9 mouse cellular contexts compared by ENCODE assay signal in the genomic region with DNA sequence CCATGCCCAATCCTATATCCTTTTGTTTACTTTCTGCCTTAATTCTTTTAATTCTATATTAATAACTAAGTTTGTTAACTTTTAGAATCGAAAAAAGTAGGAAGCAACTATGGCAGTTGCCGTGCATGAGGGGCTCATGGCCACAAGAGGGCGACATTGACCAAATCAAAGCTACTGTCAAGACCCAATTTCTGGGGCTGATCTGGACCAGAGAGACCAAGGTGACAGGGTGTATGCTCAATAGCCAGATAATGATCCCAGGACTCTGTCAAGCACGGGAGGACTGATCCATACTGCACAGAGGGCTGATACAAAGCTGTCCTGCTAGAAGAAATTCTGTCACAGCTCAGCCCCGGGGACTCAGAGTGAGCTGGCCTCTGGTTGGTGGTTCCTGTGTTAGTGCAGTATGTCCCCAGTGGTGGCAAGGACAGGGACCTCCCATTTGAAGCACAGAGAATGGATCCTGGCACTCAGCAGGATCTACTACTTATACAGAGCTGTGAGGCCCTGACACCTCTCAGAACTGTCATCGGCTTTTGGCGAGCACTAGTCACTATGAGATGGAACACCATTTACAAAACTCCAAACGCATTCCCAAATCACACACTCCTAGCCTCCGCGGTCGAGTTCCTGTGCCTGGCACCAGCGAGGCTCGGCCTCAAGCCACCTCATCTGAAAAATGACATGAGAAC. TPM values are rescaled to one million over a fixed set of nuclear protein-coding genes. Genes with fewer than 3 reads are reported as not detected.
A peak's percentile ranks its signal among the peaks of the same experiment; 100 is the strongest.
DNase-seq lines count a peak whose midpoint lies in the region; ATAC-seq and TF ChIP-seq lines count a peak whose summit lies in the region.
"Had no signal": no experiment of that assay in that cellular context is flagged by ENCODE, and none has a peak within 500 bp of the region (broad histone marks: within the 10 kb centered on the region; RNA-seq: fewer than 3 reads in every experiment).

No protein-coding gene starts in this region.

- TF ChIP-seq RAD21 in MEL (IDR thresholded peaks at IDR 0.05; ENCODE audit: low read depth, low read length), result peak; percentile 95

- WGBS in forebrain, embryonic 13.5 days, result 72% methylated on average over 13 of the region's 13 CpGs

- peak; percentile 70 for DNase-seq in MEL (ENCODE audit: low read depth, low spot score)
- DNase-seq in brain, embryonic 14.5 days (ENCODE audit: low read depth), result peak; percentile 84
- peak; percentile 72 to 78 for DNase-seq in heart, postnatal 36 days
- DNase-seq in layer of hippocampus, adult 9-10 months (ENCODE audit: low spot score), result peak; percentile 67
- peak; percentile 62 for DNase-seq in right cerebral cortex, postnatal 25 days

- no peak for TF ChIP-seq EP300 in MEL (IDR thresholded peaks at IDR 0.05; ENCODE audit: low read depth in 1 of 2, low read length in 2 of 2)

- no peaks in the 10 kb centered on the region for H3K4me1 ChIP-seq in MEL (ENCODE audit: control insufficient read depth in 1 of 2, insufficient read depth in 2 of 2, low read length in 2 of 2)
- no peaks in the 10 kb centered on the region for H3K4me1 ChIP-seq in forebrain, embryonic 13.5 days
- H3K4me1 ChIP-seq: lung, embryonic 15.5 days had no signal

- H3K4me3 ChIP-seq in MEL (ENCODE audit: control insufficient read depth in 1 of 2, insufficient read depth in 1 of 2, low read depth in 2 of 2, low read length in 2 of 2), result no peak overlapping the region
- no peak overlapping the region for H3K4me3 ChIP-seq in forebrain, embryonic 13.5 days
- H3K4me3 ChIP-seq: lung, embryonic 15.5 days had no signal

- TF ChIP-seq CTCF in MEL (IDR thresholded peaks at IDR 0.05 in 2 of 3, conservative IDR thresholded peaks at IDR 0.05 in 1 of 3; ENCODE audit: control insufficient read depth in 1 of 3, insufficient read depth in 1 of 3, low read depth in 2 of 3, low read length in 3 of 3, poor library complexity in 1 of 3, severe bottlenecking in 1 of 3), result peak; percentile 83 to 92 (median 90)
- TF ChIP-seq CTCF in brain, embryonic 14.5 days (IDR thresholded peaks at IDR 0.05; ENCODE audit: borderline replicate concordance, extremely low read depth, insufficient read depth, insufficient read length), result peak; percentile 84

- no peak overlapping the region for H3K27ac ChIP-seq in MEL (ENCODE audit: control insufficient read depth, low read depth, low read length)
- H3K27ac ChIP-seq in forebrain, embryonic 13.5 days, result no peak overlapping the region
- H3K27ac ChIP-seq: lung, embryonic 15.5 days had no signal

- no peaks in the 10 kb centered on the region for H3K27me3 ChIP-seq in MEL (ENCODE audit: control insufficient read depth in 1 of 2, insufficient read depth in 2 of 2, low read length in 2 of 2)
- H3K27me3 ChIP-seq in forebrain, embryonic 13.5 days, result no peaks in the 10 kb centered on the region
- H3K27me3 ChIP-seq: lung, embryonic 15.5 days had no signal

- no peaks in the 10 kb centered on the region for H3K79me2 ChIP-seq in MEL (ENCODE audit: control insufficient read depth, insufficient read depth, low read length, poor library complexity)

- no peak for TF ChIP-seq POLR2A in MEL (IDR thresholded peaks at IDR 0.05; ENCODE audit: control insufficient read depth in 1 of 2, insufficient read depth in 1 of 2, low read depth in 1 of 2, low read length in 2 of 2, poor library complexity in 1 of 2)
- TF ChIP-seq POLR2A in brain, embryonic 14.5 days (IDR thresholded peaks at IDR 0.05; ENCODE audit: borderline replicate concordance, extremely low read depth, insufficient read depth, insufficient read length, poor library complexity, severe bottlenecking), result no peak

- peak; percentile 67; the same call in 1 of the 2 replicates for ATAC-seq in forebrain, embryonic 13.5 days
- ATAC-seq in megakaryocyte, adult 5-6 weeks (ENCODE audit: poor library complexity, severe bottlenecking), result peak; percentile 63
- no peak for ATAC-seq in erythroid progenitor cell, adult 5-6 weeks (replicated peaks; ENCODE audit: low FRiP score, poor library complexity, severe bottlenecking)

- H3K4me2 ChIP-seq in forebrain, embryonic 13.5 days, result no peak overlapping the region
- H3K4me2 ChIP-seq: lung, embryonic 15.5 days had no signal

- no peaks in the 10 kb centered on the region for H3K36me3 ChIP-seq in MEL (ENCODE audit: control insufficient read depth in 1 of 2, insufficient read depth in 2 of 2, low read length in 2 of 2)
- peaks cover 58% of the 10 kb centered on the region for H3K36me3 ChIP-seq in forebrain, embryonic 13.5 days (ENCODE audit: poor library complexity, severe bottlenecking)

- no peak overlapping the region for H3K9ac ChIP-seq in MEL (ENCODE audit: control insufficient read depth, low read depth, low read length, poor library complexity, severe bottlenecking)
- no peak overlapping the region for H3K9ac ChIP-seq in forebrain, embryonic 13.5 days
- H3K9ac ChIP-seq: lung, embryonic 15.5 days had no signal

- intact Hi-C loops in heart, postnatal 36 days (cut with DNase I), result loop anchor here (2.0 to 10.0 kb wide), 3 partner anchors 62 to 484 kb away; no protein-coding TSS in a partner anchor

- H3K9me3 ChIP-seq in MEL (replicated peaks; ENCODE audit: insufficient read depth, low read length), result no peaks in the 10 kb centered on the region
- no peaks in the 10 kb centered on the region for H3K9me3 ChIP-seq in forebrain, embryonic 13.5 days (replicated peaks)
- H3K9me3 ChIP-seq: lung, embryonic 15.5 days had no signal

TF ChIP-seq in MEL, 35 proteins besides CTCF, POLR2A, EP300 and RAD21:
- TF ChIP-seq ZC3H11A (IDR thresholded peaks at IDR 0.05; ENCODE audit: low read depth, low read length) (peak; percentile 92), CHD2 (IDR thresholded peaks at IDR 0.05; ENCODE audit: low read length) (no peak), ETS1 (IDR thresholded peaks at IDR 0.05; ENCODE audit: low read depth, low read length) (no peak), JUND (IDR thresholded peaks at IDR 0.05; ENCODE audit: low read depth, low read length) (no peak), ZMIZ1 (IDR thresholded peaks at IDR 0.05; ENCODE audit: low read depth, low read length) (no peak), E2F4 (IDR thresholded peaks at IDR 0.05; ENCODE audit: borderline replicate concordance, low read depth, low read length) (no peak), RCOR1 (IDR thresholded peaks at IDR 0.05; ENCODE audit: low read depth, low read length) (no peak), NRF1 (IDR thresholded peaks at IDR 0.05; ENCODE audit: insufficient read depth, low read depth, low read length, poor library complexity, severe bottlenecking) (no peak), MXI1 (IDR thresholded peaks at IDR 0.05; ENCODE audit: low read depth, low read length) (no peak), SMC3 (IDR thresholded peaks at IDR 0.05; ENCODE audit: low read depth, low read length) (peak; percentile 95), TBP (IDR thresholded peaks at IDR 0.05; ENCODE audit: low read depth, low read length) (no peak), POLR2AphosphoS2 (IDR thresholded peaks at IDR 0.05; ENCODE audit: low read length) (no peak), HCFC1 (IDR thresholded peaks at IDR 0.05; ENCODE audit: low read depth, low read length) (no peak), MAZ (IDR thresholded peaks at IDR 0.05; ENCODE audit: low read depth, low read length) (no peak), ZNF384 (IDR thresholded peaks at IDR 0.05; ENCODE audit: low read depth, low read length) (no peak)

RNA-seq across cellular contexts. Expression of a gene that starts 32.9 kb away (rescaled TPM):
- total RNA-seq in MEL (2012; rRNA removed), result 0.23 TPM in 1 of 2 replicates, not detected in the other
- under 1 TPM in 1 of 2 experiments, not detected in 1; 0.19 TPM for polyA plus RNA-seq in MEL (2012; ENCODE audit: insufficient read depth in 1 of 2, insufficient read length in 2 of 2, low read depth in 1 of 2, low replicate concordance in 2 of 2, missing spikeins in 1 of 2)
- polyA plus RNA-seq in brain, embryonic 14.5 days (2012; rRNA removed), result 2.8 and 4.7 TPM in 2 replicates
- 2.1 and 2.4 TPM in 2 replicates for polyA plus RNA-seq in forebrain, embryonic 13.5 days (2015; fragmentation: Nextera tagmentation; extraction: Ambion mirVana)
- 1 to 10 TPM; 4.8 to 7.1 TPM for total RNA-seq in heart, postnatal 36 days (2021)
- not detected in 2 replicates for total RNA-seq in megakaryocyte, adult 5-6 weeks (2015)
- total RNA-seq in megakaryocyte, adult 5-6 weeks (2017), result 2.0 TPM in 1 of 2 replicates, not detected in the other
- total RNA-seq in erythroid progenitor cell, adult 5-6 weeks (2015; ENCODE audit: low replicate concordance), result not detected in 2 replicates
- total RNA-seq in erythroid progenitor cell, adult 5-6 weeks (2017; ENCODE audit: low replicate concordance), result not detected in 2 replicates
